Mouse (Mus musculus) testis, adult 2 months (tissue): ENCODE measurements around the gene Ptx3.

Experiments
- CTCF ChIP-seq: fragments of 200-500 bp; IDR thresholded peaks from 2 replicates; pipeline ENCODE4 v1.5.1; 2012; ENCODE audit warnings: low read depth, mild to moderate bottlenecking, inconsistent platforms, low read length, moderate library complexity; ENCODE audit not compliant: control insufficient read depth, insufficient read depth, insufficient replicate concordance
- POLR2A ChIP-seq: fragments of 200-500 bp; IDR thresholded peaks from 2 replicates; pipeline ENCODE4 v1.6.1; 2012; ENCODE audit warnings: low read depth, mild to moderate bottlenecking, inconsistent platforms, low read length, moderate library complexity; ENCODE audit not compliant: control insufficient read depth

DNA sequence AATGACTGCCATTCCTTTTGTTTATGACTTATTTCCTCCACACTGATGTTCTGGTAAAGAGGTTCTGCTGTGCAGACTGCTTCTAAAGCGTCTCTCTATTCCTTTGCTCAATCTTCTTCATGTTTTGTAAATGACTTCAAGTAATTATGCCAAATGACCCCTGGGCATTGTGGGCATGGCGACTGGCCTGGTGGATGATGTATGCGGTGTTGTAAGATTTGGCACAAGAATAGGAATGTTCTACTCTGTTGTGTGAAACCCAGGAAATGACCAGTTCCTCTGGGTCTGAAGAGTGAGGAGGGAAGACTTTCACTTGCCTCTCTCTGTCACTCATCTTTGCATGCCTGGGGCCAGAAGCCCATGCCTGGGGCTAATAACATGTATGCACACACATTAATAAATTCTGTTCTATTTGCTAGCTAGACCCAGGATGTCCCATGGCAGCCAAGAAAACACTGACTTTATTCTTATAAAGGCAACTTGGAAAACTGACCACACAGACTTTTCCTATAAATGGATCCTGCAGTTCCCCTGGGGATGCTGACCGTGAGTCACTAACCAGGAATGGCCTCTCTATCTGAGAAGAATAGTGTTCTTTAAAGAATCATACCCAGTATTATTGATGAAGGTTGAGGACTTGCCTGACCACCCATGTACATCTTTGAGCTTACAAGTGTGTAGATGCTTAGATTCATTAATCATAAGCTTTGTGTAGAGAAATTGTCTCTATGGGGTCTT is 10.7 kb upstream of the Ptx3 start:
- TF ChIP-seq CTCF (no peak), POLR2A (no peak)
